Mouse (Mus musculus): ENCODE measurements around the gene Ppp4r3a. TPM values are rescaled to one million over a fixed set of nuclear protein-coding genes. Genes with fewer than 3 reads are reported as not detected.

Ppp4r3a gene
- polyA plus RNA-seq, 1 experiment from 2014 or later: 78.7 TPM

MicroRNAs encoded within 50 kb of the gene (microRNA counts, 519-probe panel; counts per million panel counts)
- microRNA mmu-miR-1190: 31.2 counts per million

Small RNAs within 50 kb of the gene (microRNA-seq; reads per million reads assigned to microRNA genes)
- not detected for gene Mir1190 (ENCODE audit: insufficient number of aligned reads)

Other genes with a start within 250 kb of the Ppp4r3a start
- gene Gpr68, start 175.5 kb downstream of the Ppp4r3a start, polyA plus RNA-seq (2014; fragmentation: Nextera tagmentation; extraction: Ambion mirVana): 0.13 and 0.15 TPM in 2 replicates
- gene Ccdc88c, start 54.6 kb downstream of the Ppp4r3a start, polyA plus RNA-seq (2014; fragmentation: Nextera tagmentation; extraction: Ambion mirVana): 22.5 and 27.7 TPM in 2 replicates